Mouse (Mus musculus) heart, embryonic 15.5 days (tissue): Measurements from ENCODE around the gene Hectd3. TPM values are rescaled to one million over a fixed set of nuclear protein-coding genes. Genes with fewer than 3 reads are reported as not detected.

Experiments used
- ATAC-seq: fragments of 200-750 bp; cut with Nextera tagmentation; replicated peaks from 2 replicates; pipeline ENCODE4 v1.8.0; 2017; ENCODE audit warnings: low read depth, moderate TSS enrichment; ENCODE audit not compliant: insufficient number of reproducible peaks, insufficient read depth, low FRiP score
- H3K27ac ChIP-seq: fragments of 300-500 bp; sonication (generic); 2 replicates; pipeline ENCODE4 v1.5.1; 2015; ENCODE audit warnings: mild to moderate bottlenecking, inconsistent platforms
- H3K27me3 ChIP-seq: fragments of 300-500 bp; sonication (generic); 2 replicates; pipeline ENCODE4 v1.6.1; 2015; ENCODE audit warnings: inconsistent platforms
- H3K36me3 ChIP-seq: fragments of 300-500 bp; sonication (generic); 2 replicates; pipeline ENCODE4 v1.6.1; 2015; ENCODE audit warnings: mild to moderate bottlenecking, inconsistent platforms
- H3K4me1 ChIP-seq: fragments of 300-500 bp; sonication (generic); replicated peaks from 2 replicates; pipeline ENCODE4 v1.6.1; 2015; ENCODE audit warnings: inconsistent platforms
- H3K4me2 ChIP-seq: fragments of 300-500 bp; sonication (generic); 2 replicates; pipeline ENCODE4 v1.6.1; 2015; ENCODE audit warnings: inconsistent platforms, mild to moderate bottlenecking, moderate library complexity
- H3K4me3 ChIP-seq: fragments of 300-500 bp; sonication (generic); 2 replicates; pipeline ENCODE4 v1.5.1; 2015; ENCODE audit warnings: mild to moderate bottlenecking, inconsistent platforms
- H3K9ac ChIP-seq: fragments of 300-500 bp; sonication (generic); 2 replicates; pipeline ENCODE4 v1.6.1; 2015; ENCODE audit warnings: mild to moderate bottlenecking, inconsistent platforms
- H3K9me3 ChIP-seq: fragments of 300-500 bp; sonication (generic); replicated peaks from 2 replicates; pipeline ENCODE4 v1.6.1; 2016; ENCODE audit warnings: inconsistent platforms
- WGBS: fragments of 180-500 bp; shearing (Covaris S2); methylation state at CpG from one replicate; pipeline ENCODE4 v1.1.7; 2015; ENCODE audit warnings: mixed read lengths; 5-methylcytosine and 5-hydroxymethylcytosine counted together
- polyA plus RNA-seq: library from polyadenylated mRNA; unstranded; fragments of >200 nt; fragmentation: Nextera tagmentation; extraction: Ambion mirVana; gene quantifications from 2 replicates; pipeline ENCODE4 v1.2.1, GENCODE M21; 2015

Hectd3 gene
- polyA plus RNA-seq: 5.5 and 8.3 TPM in 2 replicates

DNA sequence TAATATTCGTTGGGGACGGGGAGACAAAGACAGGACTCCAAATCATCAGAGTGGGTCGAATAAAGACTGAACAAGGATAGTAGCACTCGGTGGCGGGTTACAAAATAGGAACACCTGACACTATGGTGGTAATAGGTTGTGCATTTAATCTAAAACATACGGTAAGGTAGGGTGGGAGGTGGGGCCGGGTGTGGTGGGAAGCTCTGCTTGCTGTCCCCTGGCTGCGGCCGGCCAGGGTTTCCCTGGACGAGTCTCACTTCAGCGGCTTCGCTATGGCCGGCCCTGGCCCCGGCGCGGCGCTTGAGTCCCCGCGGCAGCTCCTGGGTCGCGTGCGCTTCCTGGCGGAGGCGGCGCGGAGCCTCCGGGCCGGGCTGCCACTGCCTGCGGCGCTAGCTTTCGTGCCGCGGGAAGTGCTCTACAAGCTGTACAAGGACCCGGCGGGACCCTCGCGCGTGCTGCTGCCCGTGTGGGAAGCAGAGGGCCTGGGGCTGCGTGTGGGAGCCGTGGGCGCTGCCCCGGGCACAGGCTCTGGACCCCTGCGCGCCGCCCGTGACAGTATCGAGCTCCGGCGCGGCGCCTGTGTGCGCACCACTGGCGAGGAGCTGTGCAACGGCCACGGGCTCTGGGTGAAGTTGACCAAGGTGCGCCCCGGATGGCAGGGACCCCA, at the start of gene Hectd3:
Hectd3 (plus strand) TSS at position 187 of the 667 bp plus-strand sequence.
- ATAC-seq: peak; percentile 63
- Histone ChIP-seq H3K4me2 (peak within 1 kb of the TSS; percentile 97), H3K9me3 (no peaks in the 10 kb centered on the region), H3K36me3 (peaks cover 16% of the 10 kb centered on the region), H3K4me1 (peaks cover 23% of the 10 kb centered on the region), H3K27ac (peak within 1 kb of the TSS; percentile 79), H3K9ac (peak within 1 kb of the TSS; percentile 86), H3K4me3 (peak within 1 kb of the TSS; percentile 97), H3K27me3 (no peaks in the 10 kb centered on the region)
- under 1% methylated on average over 58 of the region's 58 CpGs for WGBS

DNA sequence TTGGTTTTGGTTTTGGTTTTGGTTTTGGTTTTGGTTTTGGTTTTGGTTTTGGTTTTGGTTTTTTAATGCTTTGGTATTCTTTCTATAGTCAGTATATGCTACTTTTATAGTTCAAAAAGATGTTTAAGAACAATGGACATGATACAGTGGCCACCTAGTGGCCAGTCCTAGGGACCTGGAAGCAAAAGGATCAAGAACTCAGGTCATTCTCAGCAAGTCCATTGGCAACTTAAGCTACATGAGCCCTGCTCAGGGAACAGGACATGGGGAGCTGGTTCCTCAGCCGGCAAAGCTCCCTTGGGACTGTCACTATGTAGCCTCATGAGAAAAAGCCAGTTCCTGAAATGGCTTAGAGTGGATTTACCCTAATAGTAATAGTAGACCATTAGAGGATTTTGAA, 43.5 kb upstream of the Hectd3 start:
- Histone ChIP-seq H3K27me3 (no peaks in the 10 kb centered on the region), H3K27ac (no peak overlapping the region), H3K9me3 (no peaks in the 10 kb centered on the region), H3K36me3 (no peaks in the 10 kb centered on the region), H3K4me2 (no peak overlapping the region), H3K4me1 (no peaks in the 10 kb centered on the region), H3K4me3 (no peak overlapping the region), H3K9ac (no peak overlapping the region)
- ATAC-seq: no peak
- 26% methylated on average over 1 of the region's 1 CpGs for WGBS

DNA sequence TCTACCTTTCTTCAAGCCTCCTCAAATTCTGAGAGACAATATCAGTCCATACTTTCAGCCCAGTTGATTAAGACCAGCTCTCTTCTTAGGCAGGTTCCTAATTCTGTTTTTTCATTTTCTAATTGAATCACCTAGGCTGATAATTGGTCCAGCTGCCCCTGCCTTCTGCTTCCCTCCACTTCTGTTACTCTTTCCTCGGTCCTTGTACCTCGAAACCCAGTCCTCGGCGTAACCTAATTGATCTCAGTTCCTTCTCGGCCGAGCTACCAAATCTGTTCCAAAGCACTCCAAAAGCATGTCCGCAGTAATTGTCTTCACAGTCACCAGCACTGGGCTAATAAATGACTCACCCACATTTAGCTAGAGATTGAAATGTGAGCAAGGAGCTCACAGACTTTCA, 40.2 kb upstream of the Hectd3 start:
- H3K4me3 ChIP-seq: no peak overlapping the region
- no peak overlapping the region for H3K9ac ChIP-seq
- no peak for ATAC-seq
- H3K4me2 ChIP-seq: no peak overlapping the region
- H3K4me1 ChIP-seq: no peaks in the 10 kb centered on the region
- no peaks in the 10 kb centered on the region for H3K9me3 ChIP-seq
- H3K27me3 ChIP-seq: no peaks in the 10 kb centered on the region
- WGBS: 88% methylated on average over 7 of the region's 7 CpGs
- H3K36me3 ChIP-seq: no peaks in the 10 kb centered on the region
- H3K27ac ChIP-seq: no peak overlapping the region

DNA sequence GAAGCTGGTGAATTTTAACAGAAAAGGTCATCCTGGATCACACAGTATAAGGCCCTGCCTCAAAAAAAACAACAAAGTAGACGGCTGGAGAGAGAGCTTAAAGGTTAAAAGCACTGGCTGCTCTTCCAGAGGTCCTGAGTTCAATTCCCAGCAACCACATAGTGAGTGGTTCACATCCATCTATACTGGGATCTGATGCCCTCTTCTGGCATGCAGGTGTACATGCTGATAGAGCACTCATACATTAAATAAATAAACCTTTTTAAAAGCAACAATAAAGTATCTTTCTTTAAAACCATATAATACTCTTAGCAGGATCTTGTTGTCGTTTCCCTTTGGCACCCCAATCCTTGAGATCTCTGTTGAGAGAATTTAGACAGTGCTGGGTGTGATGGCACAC, 18.6 kb upstream of the Hectd3 start:
- Histone ChIP-seq H3K9ac (no peak overlapping the region), H3K27me3 (no peaks in the 10 kb centered on the region), H3K36me3 (no peaks in the 10 kb centered on the region), H3K9me3 (no peaks in the 10 kb centered on the region), H3K27ac (no peak overlapping the region), H3K4me2 (no peak overlapping the region), H3K4me3 (no peak overlapping the region), H3K4me1 (no peaks in the 10 kb centered on the region)
- WGBS: 67% methylated on average over 2 of the region's 2 CpGs
- ATAC-seq: no peak

DNA sequence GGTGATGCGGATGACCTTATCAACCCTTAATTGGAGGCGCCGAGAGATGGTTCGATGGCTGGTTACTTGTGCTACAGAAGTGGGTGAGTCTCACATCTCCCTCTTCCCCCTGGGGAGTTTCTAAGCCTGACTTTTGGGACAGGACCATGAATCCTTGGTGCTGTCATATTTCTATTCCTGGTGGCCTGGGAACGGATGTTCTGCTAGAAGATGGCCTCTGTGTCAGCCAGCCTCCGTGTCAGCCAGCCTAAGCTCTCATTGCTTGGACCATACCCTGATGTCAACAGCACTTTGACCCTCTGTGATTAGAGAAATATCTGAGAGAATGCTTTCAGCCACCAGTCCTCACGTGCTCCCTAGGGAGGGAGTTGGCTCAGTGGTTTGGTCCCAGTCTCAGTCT, 9.4 kb upstream of the Hectd3 start:
- H3K9ac ChIP-seq: no peak overlapping the region
- H3K4me2 ChIP-seq: no peak overlapping the region
- no peaks in the 10 kb centered on the region for H3K27me3 ChIP-seq
- H3K4me1 ChIP-seq: 0 out of 2 replicates have a peak, but pooled peaks cover 3% of the 10 kb centered on the region
- H3K36me3 ChIP-seq: peaks cover 5% of the 10 kb centered on the region; the same call in 1 of the 2 replicates
- WGBS: 75% methylated on average over 7 of the region's 7 CpGs
- no peak for ATAC-seq
- H3K9me3 ChIP-seq: no peaks in the 10 kb centered on the region
- H3K4me3 ChIP-seq: no peak overlapping the region
- no peak overlapping the region for H3K27ac ChIP-seq

- Histone ChIP-seq H3K27me3 (no peaks in the 10 kb centered on the region), H3K27ac (no peak overlapping the region), H3K4me3 (no peak overlapping the region), H3K9ac (no peak overlapping the region), H3K4me2 (no peak overlapping the region), H3K36me3 (peaks cover 11% of the 10 kb centered on the region; the same call in 1 of the 2 replicates), H3K4me1 (0 out of 2 replicates have a peak, but pooled peaks cover 3% of the 10 kb centered on the region), H3K9me3 (no peaks in the 10 kb centered on the region)
- 54% methylated on average over 17 of the region's 17 CpGs for WGBS
- peak; percentile 74 for ATAC-seq
Observed at GRCm38 (mm10) chr4:116986400-116987121, 8.6 kb upstream of the Hectd3 start.

DNA sequence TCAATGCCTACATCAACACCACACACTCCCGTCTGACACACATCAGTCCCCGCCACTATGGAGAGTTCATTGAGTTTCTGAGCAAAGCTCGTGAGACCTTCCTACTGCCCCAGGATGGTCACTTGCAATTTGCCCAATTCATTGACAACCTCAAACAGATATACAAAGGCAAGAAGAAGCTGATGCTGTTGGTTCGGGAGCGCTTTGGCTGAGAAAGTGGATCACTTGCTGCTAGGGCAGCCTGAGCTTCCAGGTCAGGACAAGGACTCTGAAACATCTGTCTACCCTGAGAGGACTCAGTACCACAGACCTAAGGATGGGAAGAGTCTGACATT, 8.0 kb upstream of the Hectd3 start:
- Histone ChIP-seq H3K4me1 (0 out of 2 replicates have a peak, but pooled peaks cover 3% of the 10 kb centered on the region), H3K9ac (no peak overlapping the region), H3K36me3 (peaks cover 11% of the 10 kb centered on the region; the same call in 1 of the 2 replicates), H3K27ac (no peak overlapping the region), H3K4me3 (no peak overlapping the region), H3K27me3 (no peaks in the 10 kb centered on the region), H3K4me2 (no peak overlapping the region), H3K9me3 (no peaks in the 10 kb centered on the region)
- 64% methylated on average over 5 of the region's 5 CpGs for WGBS
- no peak for ATAC-seq

GRCm38 (mm10) chr4:116989731-116990130, 5.4 kb upstream of the Hectd3 start:
- Histone ChIP-seq H3K4me1 (peaks cover 15% of the 10 kb centered on the region), H3K4me2 (no peak overlapping the region), H3K9me3 (no peaks in the 10 kb centered on the region), H3K36me3 (peaks cover 11% of the 10 kb centered on the region; the same call in 1 of the 2 replicates), H3K4me3 (no peak overlapping the region), H3K27ac (no peak overlapping the region), H3K9ac (no peak overlapping the region), H3K27me3 (no peaks in the 10 kb centered on the region)
- no peak for ATAC-seq
- WGBS: 71% methylated on average over 6 of the region's 6 CpGs

- no peaks in the 10 kb centered on the region for H3K9me3 ChIP-seq
- peaks cover 11% of the 10 kb centered on the region; the same call in 1 of the 2 replicates for H3K36me3 ChIP-seq
- no peak for ATAC-seq
- no peak overlapping the region for H3K9ac ChIP-seq
- H3K27ac ChIP-seq: no peak overlapping the region
- no peak overlapping the region for H3K4me3 ChIP-seq
- H3K4me2 ChIP-seq: no peak overlapping the region
- H3K4me1 ChIP-seq: peaks cover 26% of the 10 kb centered on the region
- WGBS: 9% methylated on average over 7 of the region's 7 CpGs
- no peaks in the 10 kb centered on the region for H3K27me3 ChIP-seq
Observed at GRCm38 (mm10) chr4:116991366-116991765, 3.8 kb upstream of the Hectd3 start.

GRCm38 (mm10) chr4:116993672-116994621, 1.2 kb upstream of the Hectd3 start, which contains the start of gene Urod:
TSS of gene Urod (minus strand) at chr4:116994413.
- Histone ChIP-seq H3K9me3 (no peaks in the 10 kb centered on the region), H3K4me1 (peaks cover 23% of the 10 kb centered on the region), H3K27ac (peak within 1 kb of the TSS; percentile 79), H3K4me3 (peak within 1 kb of the TSS; percentile 97), H3K9ac (peak within 1 kb of the TSS; percentile 86), H3K27me3 (no peaks in the 10 kb centered on the region), H3K36me3 (peaks cover 16% of the 10 kb centered on the region), H3K4me2 (peak within 1 kb of the TSS; percentile 97)
- ATAC-seq: peak; percentile 89
- whole genome bisulfite sequencing: under 1% methylated on average over 38 of the region's 38 CpGs

DNA sequence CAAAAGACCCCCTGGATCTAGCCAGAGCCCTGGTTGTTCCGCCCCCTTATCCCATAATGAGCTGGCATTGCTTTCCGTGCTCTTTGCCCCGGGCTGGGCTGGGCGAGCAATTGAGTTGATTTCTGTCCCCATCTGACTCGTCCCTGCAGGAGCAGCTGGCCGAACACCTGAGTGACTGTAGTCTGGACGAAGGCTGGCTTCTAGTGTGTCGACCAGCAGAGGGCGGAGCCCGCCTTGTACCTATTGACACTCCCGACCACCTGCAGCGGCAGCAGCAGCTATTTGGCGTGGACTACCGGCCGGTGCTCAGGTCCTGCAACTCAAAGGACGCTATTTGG, 650 bp downstream of the Hectd3 start:
- Histone ChIP-seq H3K4me1 (peaks cover 23% of the 10 kb centered on the region), H3K36me3 (peaks cover 17% of the 10 kb centered on the region), H3K27ac (peak overlapping the region; percentile 79), H3K27me3 (no peaks in the 10 kb centered on the region), H3K9me3 (no peaks in the 10 kb centered on the region), H3K4me3 (peak overlapping the region; percentile 97), H3K4me2 (peak overlapping the region; percentile 97), H3K9ac (peak overlapping the region; percentile 86)
- WGBS: under 1% methylated on average over 16 of the region's 16 CpGs
- ATAC-seq: 0 out of 2 replicates have a peak, but pooled peaks have one; percentile 17
